Mouse (Mus musculus): ENCODE data around the gene Ccdc91.

GRCm38 (mm10) chr6:147492551-147492950 lies 16.9 kb downstream of the Ccdc91 start:
- no peak for TF ChIP-seq TAL1 (IDR thresholded peaks at IDR 0.05; ENCODE audit: low read length)
- TF ChIP-seq GATA1 (IDR thresholded peaks at IDR 0.05; ENCODE audit: low read length), result no peak

All from erythroblast, embryonic 14.5 days (primary cell).